Mouse (Mus musculus) cerebellum, postnatal 36 days (tissue): ENCODE results near the gene Gm20388.

Experiments used
- DNase-seq, 2 experiments: peaks; one replicate each; pipeline ENCODE4 v3.0.0; 2021 to 2022; ENCODE audit warnings: mixed read lengths in 2 of 2

Gene Gm20388

DNA sequence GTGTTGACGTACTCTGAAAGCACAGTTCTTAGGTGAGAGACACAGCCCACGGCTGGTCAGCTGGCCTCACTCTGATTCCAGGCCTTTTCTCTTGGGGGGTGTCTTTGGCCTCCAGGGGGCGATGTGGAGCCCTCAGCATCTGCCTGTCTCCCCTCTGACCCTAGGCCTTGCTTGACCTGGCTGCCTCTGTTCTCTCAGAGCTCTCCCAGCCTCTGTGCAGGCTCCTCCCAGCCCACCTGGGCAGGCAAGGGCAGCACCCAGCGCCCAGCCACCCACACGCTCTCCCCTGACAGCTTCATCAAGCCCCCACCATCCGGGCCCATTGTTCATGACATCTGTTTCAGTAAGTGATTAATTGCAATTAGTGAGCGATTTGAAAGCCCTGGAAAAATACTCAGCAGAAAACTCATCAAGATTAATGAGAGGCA is 494.0 kb downstream of the Gm20388 start:
- peak in 1 of 2 experiments; percentile 48 for DNase-seq

DNA sequence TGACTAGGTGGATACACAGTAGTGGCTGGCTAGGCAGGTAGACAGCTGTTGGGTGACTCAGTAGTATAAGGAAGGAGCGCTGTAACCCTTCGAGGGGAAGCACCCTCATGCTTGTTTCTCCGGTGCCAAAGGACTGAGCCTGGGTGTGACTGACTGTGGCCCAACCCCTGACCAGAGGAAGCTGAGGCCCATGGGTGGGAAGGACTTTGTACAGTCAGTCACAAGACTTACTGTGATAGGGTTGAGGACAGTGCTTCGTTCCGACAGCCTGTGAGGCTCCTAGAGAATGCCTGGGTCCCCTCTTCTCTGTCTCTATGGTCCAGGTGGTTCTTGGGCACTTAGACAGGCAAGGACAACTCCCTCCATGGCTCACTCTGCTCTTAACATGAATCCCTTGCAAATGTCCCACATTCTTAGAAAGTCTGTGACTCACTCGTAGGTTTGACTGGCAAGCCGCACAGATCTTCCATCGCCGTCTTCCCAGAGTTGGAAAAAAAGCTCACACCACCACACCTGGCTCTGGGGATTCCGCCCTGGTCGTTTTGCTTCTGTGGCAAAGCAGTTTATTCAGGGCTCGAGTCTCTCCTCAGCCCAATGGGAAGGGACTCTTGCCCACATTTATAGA is 495.5 kb downstream of the Gm20388 start:
- DNase-seq = no peak

DNA sequence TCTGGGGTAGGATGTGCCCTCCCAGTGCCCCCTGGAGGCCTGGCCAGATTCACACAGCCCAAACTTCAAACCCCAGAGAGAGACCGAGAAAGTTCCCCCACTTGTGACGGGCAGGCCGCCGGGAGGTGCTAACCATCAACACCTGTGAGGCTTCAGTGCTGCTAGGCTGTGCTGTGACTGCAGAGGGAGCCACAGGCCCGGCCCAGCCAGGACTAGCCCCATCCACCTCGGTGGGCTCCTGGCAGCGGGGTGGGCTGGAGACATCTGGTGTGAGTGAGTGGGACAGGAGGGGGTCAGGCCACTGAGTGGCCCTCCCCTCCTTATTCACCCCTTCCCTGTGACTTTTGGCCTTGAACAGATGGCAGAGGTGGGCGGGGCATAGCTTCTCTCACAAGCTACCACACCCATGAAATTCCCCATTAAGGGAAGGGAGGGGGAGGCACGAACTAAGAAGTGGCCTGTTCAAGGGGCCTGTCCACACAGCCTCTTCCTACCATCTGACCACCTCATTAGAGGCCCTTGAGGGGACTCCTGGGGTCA is 497.1 kb downstream of the Gm20388 start:
- DNase-seq = peak in 1 of 2 experiments; percentile 45

DNA sequence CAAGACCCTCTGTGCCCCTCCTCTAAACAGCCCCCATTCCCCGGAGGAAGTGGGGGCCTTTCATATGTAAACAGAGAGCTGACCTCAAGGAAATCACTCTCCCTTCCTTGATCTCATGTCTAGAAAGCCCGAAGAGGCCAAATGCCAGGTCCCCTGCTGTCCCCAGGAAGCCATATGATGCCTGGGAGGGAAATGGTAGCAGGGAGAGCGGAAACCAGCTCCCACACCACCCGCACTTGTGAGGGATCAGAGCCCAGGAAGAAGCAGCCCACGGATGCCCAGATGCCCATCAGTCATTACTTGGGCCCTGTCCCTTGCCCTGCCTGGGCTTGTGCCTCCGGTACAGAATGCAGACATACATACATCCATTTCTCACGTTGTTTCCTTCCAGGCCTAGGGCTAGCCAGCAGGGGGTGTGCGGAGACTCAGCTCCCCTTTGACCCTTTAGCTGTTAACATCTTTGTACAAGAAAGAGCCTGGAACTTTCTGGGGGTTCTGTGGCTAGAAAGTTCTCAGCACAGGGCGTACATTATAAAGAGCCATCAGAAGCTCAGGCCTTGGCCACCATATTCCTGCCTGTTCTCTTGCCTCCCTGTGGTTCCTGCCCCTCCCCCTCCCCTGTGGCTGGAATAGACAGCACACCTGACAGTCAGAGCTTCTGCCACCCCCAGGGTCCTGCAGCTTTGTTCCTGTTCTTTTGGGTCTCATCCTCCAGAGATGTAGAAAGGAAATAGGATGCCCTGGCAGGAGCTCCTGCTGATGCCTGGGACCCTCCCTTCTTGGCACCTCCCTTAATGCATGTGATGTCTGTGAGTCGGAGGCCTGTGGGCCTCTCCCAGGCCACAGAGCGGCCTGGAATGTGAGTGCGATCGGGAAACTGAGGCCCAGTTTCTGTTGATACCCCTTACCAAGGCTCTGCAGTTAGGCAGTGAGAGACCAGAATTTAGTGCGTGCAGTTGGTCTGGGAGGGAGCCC is 497.9 kb downstream of the Gm20388 start:
- DNase-seq = peak; percentile 64 to 67

DNA sequence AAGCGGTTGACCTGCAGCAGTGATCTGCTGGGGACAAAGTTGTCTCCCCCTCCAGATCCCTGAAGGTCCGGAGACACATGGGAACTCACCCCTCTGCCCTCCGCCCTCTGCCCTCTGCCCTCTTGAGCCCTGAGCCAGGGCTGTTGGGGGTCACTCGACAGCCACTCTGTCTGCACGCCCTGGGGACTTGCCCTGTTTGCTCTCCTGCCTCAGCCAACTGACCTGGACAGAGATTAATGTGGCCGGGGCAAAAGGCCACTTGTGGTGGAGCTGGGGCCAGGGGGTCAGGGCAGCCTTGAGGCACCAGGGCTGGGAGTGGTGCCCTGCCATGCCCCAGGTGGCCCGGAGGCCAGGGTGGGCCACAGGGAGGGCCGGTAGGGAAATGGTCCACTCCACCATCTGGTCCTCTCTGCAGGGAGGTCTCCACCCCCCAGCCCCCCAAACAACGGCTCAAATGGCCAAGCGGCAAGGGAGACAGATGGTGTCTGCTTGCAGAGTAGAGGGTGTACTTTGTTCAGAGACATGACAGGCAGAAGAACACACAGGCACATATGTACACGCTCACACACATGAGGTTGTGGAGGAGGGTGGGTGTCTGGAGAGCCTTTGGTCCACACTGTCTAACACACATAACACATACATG is 498.9 kb downstream of the Gm20388 start:
- no peak for DNase-seq

DNA sequence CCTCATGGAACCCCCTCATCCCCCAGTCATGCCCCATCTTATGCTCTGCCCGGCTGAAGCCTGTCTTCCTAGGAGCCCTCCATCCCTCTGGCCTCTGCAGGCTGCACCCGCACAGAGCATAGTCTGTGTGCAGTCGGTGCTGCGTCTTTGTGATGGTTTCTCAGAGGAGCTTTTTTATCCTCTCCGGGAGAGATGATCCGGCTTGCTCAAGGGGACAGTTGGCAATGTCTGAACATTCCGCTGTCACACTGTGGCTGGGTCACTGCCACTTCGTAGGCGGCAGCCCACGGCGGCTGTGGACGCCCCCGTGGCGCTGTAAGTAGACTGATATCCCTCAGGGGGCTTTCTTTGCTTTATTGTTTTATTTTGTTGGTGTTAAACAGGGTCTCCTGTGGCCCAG is 500.4 kb downstream of the Gm20388 start:
- DNase-seq = no peak

DNA sequence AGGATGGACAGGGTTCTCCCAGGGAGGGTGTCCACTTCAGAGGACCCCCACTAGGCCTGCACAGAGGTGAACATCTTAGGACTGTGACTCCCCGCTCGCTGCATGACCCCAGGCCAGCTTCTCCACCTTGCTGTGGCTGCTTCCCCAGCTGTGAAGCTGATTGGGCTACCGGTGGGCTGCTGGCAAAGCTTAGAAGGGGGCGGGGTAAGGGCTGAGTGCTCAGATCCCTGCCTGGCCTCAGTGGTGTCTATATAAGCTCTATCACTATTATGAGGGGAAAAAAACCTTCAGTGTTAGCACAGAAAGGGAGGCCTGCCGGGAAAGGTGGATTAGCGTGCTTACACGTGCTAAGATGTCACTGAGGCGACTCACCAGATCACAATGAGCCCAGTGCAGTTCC is 501.2 kb downstream of the Gm20388 start:
- DNase-seq = no peak

DNA sequence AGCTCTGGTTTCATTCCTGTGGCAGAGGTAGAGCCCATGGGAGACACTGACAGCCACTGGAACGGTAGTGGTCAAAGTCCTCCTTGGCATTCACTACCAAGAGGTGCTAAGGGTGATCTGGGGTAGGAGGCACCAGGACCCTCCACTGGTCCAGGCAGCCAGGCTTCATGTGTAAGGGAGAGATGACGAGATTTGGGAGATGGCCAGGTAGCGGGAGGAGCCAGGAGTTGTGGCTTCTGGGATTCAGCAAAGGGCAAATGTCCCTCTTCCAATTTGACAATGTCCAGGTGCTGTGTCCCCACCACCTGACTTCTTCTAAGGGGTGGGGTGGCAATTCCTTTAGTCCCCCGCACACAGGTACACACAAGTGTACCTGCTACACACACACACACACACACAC is 501.7 kb downstream of the Gm20388 start:
- no peak for DNase-seq

DNA sequence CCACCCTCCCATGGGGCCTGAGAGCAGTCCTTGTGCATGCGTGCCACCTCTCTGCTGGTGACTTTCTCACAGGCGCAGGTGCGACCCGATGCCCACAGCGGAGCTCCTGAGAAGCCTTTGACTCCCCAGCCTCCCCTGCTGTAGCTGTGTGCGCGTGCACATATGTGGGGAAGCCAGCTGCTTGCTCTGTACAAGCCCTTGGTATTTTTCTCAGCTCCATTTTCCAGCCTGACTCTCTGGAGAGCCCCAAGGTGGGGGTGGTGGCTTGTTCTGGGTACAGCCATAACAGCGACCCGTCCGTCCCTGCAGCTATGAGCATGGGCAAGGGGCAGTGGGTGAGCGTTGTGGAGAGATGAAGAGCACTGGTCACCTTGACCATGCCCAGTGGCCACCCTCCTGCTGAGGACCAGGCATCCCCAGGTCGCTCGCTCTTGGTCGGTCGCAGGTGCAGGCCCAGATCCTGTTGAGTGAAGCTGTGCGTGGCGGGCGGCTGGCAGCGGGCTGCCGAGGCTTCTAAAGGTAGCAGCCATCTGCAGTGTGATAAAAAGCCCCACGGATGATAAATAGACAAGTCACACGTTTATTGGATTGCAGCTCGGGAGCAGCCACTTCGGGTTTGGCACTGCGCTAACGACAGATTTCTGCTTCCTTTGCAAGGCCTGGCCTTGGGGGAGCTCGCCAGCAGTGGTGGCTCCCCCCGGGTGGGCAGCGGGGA is 502.4 kb downstream of the Gm20388 start:
- DNase-seq = no peak

DNA sequence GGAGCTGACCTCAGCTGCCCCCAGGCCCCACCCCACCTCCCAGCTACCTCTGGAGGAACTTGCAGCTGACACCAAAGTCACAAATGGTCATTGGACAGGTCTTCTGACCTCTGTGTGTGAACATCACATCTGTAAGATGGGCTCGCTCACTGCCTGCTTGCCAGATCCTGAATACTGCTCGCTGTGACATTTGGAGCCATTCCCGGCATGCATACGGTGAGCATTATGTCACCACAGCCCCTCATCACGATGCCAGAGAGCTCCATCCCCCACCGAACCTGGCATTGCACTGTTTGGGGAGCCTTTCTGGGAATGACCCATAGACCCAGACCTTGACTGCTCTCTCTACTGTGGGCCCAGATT is 503.0 kb downstream of the Gm20388 start:
- no peak for DNase-seq

DNA sequence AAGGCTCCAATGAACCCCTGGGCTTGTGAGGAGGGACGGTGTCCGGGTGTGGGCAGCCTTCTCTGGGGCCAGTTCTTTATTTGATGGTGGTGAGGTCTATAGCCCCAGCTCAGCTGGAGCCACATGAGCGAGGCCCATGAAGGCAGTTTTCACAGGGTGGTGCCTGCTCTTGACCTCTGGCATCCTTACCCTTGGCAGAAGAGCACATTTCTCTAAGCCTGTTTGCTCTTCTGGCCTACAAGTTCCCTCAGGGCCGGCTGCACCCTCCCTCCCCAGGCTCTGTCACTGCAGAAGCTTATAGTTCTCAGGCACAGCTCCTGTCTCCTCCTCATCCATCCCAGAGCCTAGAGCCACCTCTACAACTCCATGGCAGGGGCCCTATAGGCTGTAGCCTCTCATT is 503.6 kb downstream of the Gm20388 start:
- no peak for DNase-seq

DNA sequence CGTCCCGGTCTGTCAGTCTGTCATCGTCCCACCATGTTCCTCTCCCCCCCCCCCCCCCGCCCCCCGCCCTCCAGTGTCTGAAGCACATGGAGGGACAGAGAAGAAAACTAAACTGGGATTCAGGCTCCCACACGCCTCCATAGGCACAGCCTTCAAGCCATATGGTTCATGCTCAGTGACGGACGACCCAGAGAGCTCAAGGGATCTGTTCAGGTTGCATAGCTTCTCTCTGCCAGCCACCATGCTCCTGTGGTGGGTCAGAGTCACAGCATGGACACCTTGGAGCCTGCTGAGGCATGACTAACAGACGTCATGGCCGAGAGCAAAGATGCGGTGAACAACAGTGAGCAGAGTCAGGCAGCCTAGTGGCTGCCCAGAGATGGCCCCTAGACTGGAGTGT is 504.8 kb downstream of the Gm20388 start:
- no peak for DNase-seq

DNA sequence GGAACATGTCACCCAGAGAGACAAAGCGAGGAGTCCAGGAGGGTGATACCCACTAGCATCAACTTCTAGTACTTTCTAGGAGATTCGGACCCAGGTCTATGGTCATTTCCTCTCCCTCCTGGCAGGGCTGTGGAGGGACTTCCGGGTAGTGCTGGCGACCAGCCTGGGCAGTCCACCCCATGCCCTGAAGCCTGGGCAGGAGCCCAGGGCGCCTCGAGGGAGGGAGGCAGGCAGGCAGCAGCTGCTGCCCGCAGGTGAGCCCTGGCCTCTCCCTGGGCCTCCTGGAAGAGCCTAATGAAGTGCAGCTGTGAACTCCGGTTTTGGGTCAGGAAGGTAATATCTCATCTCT is 505.5 kb downstream of the Gm20388 start:
- no peak for DNase-seq

DNA sequence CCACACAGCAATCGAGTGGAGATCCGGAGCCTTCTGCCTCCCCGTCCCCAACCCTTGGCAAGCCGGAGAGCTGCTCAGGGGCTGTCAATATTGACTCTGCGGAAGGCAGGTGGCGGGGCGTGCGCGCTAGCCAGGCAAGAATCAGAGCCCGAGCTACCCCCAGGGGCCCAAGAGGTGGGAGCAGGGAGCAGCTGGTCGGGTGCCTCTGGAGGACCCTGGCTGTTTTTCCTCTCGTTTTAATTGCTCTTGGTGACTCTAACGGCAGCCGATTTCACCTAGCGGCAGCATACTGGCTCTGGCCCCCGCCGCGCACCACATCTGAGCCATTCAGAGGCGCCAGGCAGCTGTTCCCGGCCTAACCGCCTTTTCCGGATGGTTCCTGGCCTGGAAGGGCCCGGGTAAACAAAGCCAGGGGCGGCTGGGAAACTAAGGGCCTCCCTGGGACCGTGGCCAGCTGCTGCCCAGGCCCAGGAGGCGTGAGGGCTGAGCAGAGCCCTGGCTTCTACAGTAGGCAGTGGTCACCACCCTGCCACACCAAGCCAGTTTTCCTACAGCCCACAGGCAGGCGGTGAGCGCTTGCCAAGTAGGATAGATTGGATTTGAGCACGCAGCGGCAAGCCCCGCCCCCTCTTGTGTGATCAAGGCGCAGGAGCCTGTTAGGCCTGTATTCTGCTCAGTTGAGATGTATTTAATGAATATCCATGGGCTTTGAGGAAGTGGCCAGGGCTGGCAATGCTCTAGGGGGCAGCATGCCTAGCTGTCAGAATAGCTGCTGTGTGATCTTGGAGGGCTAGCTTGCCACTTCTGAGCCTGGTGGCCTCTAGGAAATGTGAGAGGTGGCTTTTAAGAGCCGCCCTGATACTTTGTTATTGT is 506.1 kb downstream of the Gm20388 start:
- DNase-seq = peak; percentile 55 to 56

DNA sequence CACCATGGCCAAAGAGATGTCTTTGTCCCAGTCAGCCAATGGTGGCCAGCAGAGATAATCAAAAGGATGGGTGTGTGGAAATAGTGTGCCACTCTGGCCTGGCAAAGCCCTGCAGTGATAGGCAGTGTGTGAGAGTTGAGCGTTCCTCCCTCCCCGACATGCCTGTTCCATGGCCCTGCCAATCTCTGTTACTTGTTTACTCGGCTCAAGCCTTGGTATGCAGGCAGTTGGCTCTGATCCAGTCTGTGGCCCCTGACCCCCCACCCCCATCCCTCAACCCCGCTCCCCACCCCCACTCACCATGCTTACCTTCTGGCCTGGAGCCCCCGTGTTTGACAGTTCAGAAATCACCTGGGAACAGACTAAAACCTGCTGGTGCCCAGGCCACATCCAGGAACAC is 507.5 kb downstream of the Gm20388 start:
- no peak for DNase-seq

DNA sequence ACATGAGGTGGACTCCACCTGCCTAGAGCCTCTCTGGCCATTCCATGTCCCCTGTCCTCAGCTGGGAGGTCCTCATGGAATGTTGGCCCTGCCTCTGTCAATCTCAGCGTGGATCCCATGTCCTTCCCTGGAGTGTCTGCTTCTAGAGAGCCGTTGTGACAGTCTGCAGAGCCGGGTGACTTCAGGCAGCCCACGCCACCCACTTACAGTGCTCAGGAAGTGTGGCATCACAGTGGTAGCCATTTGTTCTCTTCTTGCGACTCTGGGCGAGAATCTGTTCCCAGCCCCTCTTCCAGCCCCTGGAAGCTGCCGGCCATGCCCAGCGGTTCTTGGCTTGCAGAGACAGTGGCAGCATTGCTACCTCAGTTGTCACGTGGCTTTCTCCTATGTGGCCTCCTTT is 509.0 kb downstream of the Gm20388 start:
- no peak for DNase-seq

DNA sequence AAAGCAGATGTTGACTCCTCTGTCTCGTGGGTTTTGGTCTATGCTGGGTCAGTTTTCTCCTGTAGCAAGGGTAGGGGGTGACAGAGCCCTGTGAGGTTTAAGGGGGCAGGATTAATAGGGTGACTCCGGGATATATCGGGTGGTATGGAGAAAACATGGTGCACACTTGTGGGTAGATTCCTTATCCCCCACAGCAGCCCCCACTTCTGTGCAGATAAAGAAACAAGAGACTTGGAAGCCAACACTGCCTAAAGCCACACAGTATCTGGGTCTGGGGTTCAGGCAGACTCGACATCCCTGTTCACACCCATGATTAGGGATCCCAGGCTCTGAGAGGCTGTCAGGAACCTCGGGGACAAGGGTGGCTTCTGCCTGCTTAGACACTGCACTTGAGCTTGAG is 509.6 kb downstream of the Gm20388 start:
- DNase-seq = no peak

DNA sequence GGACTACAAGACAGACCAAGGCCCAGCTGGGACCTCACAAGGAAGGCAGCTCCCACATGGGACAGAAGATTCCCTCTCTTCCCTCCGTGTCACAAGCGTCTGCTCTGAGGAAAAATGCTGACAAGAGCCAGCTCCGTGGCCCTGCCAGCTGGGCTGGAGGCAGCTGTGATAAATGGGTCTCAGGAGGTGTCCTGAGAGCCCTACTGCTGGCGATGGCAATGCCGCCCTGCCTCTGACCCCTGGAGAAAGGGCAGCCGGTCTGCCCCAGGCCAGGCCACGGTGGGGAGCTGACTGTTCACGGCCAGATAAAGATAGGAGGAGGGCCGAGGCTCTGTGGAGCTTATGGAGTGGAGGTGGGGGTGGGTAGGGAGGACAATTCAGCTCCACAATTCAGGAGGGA is 511.0 kb downstream of the Gm20388 start:
- DNase-seq = no peak

DNA sequence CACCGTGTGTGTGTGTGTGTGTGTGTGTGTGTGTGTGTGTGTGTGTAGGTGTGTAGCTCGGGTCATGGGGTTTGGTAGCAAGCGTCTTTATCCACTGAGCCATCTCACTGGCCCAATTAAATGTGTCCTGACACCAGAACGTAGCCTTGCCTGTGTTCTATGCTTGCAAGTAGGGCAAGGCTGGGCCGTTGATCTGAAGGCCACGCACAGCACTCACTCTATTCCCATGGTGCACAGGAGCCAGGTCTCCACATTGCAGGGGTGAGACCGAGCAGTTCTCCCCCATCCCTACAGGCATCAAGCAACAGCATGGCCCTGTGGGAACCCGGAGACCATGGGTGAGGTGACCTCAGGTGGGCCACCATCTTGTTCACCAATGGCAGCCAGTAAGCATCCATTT is 511.6 kb downstream of the Gm20388 start:
- DNase-seq = no peak

DNA sequence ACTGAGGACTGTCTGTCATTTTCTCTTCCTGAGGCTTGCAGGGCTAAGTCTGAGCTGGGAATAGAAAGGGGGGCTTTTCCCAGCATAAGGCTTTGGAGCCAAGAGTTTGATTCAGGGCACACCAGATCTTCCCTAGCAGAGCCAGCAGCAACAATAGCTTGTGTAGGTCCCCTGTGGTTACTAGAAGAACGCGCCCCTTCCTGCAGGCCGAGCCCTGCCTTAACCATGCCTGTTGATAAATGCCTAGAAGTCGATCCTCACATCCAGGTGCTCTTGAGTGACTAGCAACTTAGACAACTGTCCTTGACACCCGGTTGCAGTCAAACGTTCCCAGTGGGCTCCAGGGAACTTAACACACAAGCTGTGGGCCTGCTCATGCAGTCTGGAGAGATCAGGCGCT is 512.9 kb downstream of the Gm20388 start:
- no peak for DNase-seq

DNA sequence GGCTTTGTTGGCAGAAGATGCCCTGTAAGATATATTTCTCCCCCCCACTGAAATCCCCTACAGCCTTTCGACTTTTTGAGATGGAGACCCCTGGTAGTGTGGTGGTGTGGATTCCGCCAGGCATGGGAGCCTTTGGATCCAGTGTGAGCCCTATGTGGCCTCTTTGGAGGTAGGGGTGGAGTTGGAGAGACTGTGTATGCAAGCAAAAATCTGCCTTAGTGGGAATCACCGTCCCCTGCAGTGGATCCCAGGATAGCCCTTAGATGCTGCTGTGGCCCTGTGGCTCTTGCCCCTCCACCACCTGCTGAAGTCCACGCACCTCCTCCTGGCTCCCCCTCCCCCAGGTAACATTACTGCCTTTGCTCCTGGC is 514.2 kb downstream of the Gm20388 start:
- DNase-seq = no peak
